Mouse (Mus musculus): ENCODE measurements around the gene Abca8b. TPM values are rescaled to one million over a fixed set of nuclear protein-coding genes. Genes with fewer than 3 reads are reported as not detected.

Abca8b gene
- polyA plus RNA-seq, 1 experiment from 2014 or later, result 1.1 TPM

- H3K27me3 ChIP-seq (ENCODE audit: insufficient read depth, poor library complexity, severe bottlenecking), result no peaks in the 10 kb centered on the region
- H3K4me1 ChIP-seq, result no peaks in the 10 kb centered on the region
- WGBS, result 82% methylated on average over 10 of the region's 10 CpGs
- no peaks in the 10 kb centered on the region for H3K9me3 ChIP-seq
- DNase-seq (ENCODE audit: low spot score), result no peak
- no peak overlapping the region for H3K27ac ChIP-seq
- H3K4me3 ChIP-seq, result no peak overlapping the region
- no peaks in the 10 kb centered on the region for H3K36me3 ChIP-seq
Measured at GRCm38 (mm10) chr11:109908207-109909031, 87.2 kb downstream of the Abca8b start.

GRCm38 (mm10) chr11:109907508-109907907, 88.1 kb downstream of the Abca8b start:
- no peak for DNase-seq (ENCODE audit: low spot score)
- no peak overlapping the region for H3K4me3 ChIP-seq
- H3K36me3 ChIP-seq, result no peaks in the 10 kb centered on the region
- H3K27ac ChIP-seq, result no peak overlapping the region
- H3K27me3 ChIP-seq (ENCODE audit: insufficient read depth, poor library complexity, severe bottlenecking), result no peaks in the 10 kb centered on the region
- H3K4me1 ChIP-seq, result no peaks in the 10 kb centered on the region
- 80% methylated on average over 2 of the region's 2 CpGs for WGBS
- H3K9me3 ChIP-seq, result no peaks in the 10 kb centered on the region

- WGBS, result 54% methylated on average over 6 of the region's 6 CpGs
- no peak overlapping the region for H3K4me3 ChIP-seq
- no peaks in the 10 kb centered on the region for H3K36me3 ChIP-seq
- no peak overlapping the region for H3K27ac ChIP-seq
- H3K4me1 ChIP-seq, result no peaks in the 10 kb centered on the region
- no peak for DNase-seq (ENCODE audit: low spot score)
- no peaks in the 10 kb centered on the region for H3K9me3 ChIP-seq
- H3K27me3 ChIP-seq (ENCODE audit: insufficient read depth, poor library complexity, severe bottlenecking), result no peaks in the 10 kb centered on the region
Measured at GRCm38 (mm10) chr11:109902616-109903598, 92.7 kb downstream of the Abca8b start.

GRCm38 (mm10) chr11:109900491-109901241, 95.0 kb downstream of the Abca8b start:
- 35% methylated on average over 4 of the region's 4 CpGs for WGBS
- no peak for DNase-seq (ENCODE audit: low spot score)
- H3K36me3 ChIP-seq, result no peaks in the 10 kb centered on the region
- H3K4me3 ChIP-seq, result no peak overlapping the region
- no peak overlapping the region for H3K27ac ChIP-seq
- H3K27me3 ChIP-seq (ENCODE audit: insufficient read depth, poor library complexity, severe bottlenecking), result no peaks in the 10 kb centered on the region
- H3K4me1 ChIP-seq, result no peaks in the 10 kb centered on the region
- no peaks in the 10 kb centered on the region for H3K9me3 ChIP-seq

- Histone ChIP-seq H3K4me1 (no peaks in the 10 kb centered on the region), H3K27me3 (ENCODE audit: insufficient read depth, poor library complexity, severe bottlenecking) (no peaks in the 10 kb centered on the region), H3K27ac (no peak overlapping the region), H3K4me3 (no peak overlapping the region), H3K36me3 (no peaks in the 10 kb centered on the region), H3K9me3 (no peaks in the 10 kb centered on the region)
- no peak for DNase-seq (ENCODE audit: low spot score)
- 84% methylated on average over 6 of the region's 6 CpGs for WGBS
Measured at GRCm38 (mm10) chr11:109898791-109899467, 96.7 kb downstream of the Abca8b start.

GRCm38 (mm10) chr11:109895952-109896530, 99.6 kb downstream of the Abca8b start:
- Histone ChIP-seq H3K4me1 (no peaks in the 10 kb centered on the region), H3K27ac (no peak overlapping the region), H3K4me3 (no peak overlapping the region), H3K27me3 (ENCODE audit: insufficient read depth, poor library complexity, severe bottlenecking) (no peaks in the 10 kb centered on the region), H3K36me3 (no peaks in the 10 kb centered on the region), H3K9me3 (no peaks in the 10 kb centered on the region)
- no peak for DNase-seq (ENCODE audit: low spot score)
- WGBS, result 68% methylated on average over 6 of the region's 6 CpGs

GRCm38 (mm10) chr11:109895496-109895895, 100.1 kb downstream of the Abca8b start:
- H3K4me3 ChIP-seq, result no peak overlapping the region
- H3K36me3 ChIP-seq, result no peaks in the 10 kb centered on the region
- no peak overlapping the region for H3K27ac ChIP-seq
- no peaks in the 10 kb centered on the region for H3K9me3 ChIP-seq
- no peaks in the 10 kb centered on the region for H3K27me3 ChIP-seq (ENCODE audit: insufficient read depth, poor library complexity, severe bottlenecking)
- H3K4me1 ChIP-seq, result no peaks in the 10 kb centered on the region
- 66% methylated on average over 4 of the region's 4 CpGs for WGBS
- no peak for DNase-seq (ENCODE audit: low spot score)

GRCm38 (mm10) chr11:109893894-109894804, 101.5 kb downstream of the Abca8b start:
- Histone ChIP-seq H3K9me3 (no peaks in the 10 kb centered on the region), H3K4me1 (no peaks in the 10 kb centered on the region), H3K36me3 (no peaks in the 10 kb centered on the region), H3K27me3 (ENCODE audit: insufficient read depth, poor library complexity, severe bottlenecking) (no peaks in the 10 kb centered on the region), H3K4me3 (no peak overlapping the region), H3K27ac (no peak overlapping the region)
- no peak for DNase-seq (ENCODE audit: low spot score)
- WGBS, result 73% methylated on average over 3 of the region's 3 CpGs

- 77% methylated on average over 4 of the region's 4 CpGs for WGBS
- no peak for DNase-seq (ENCODE audit: low spot score)
- no peak overlapping the region for H3K4me3 ChIP-seq
Measured at GRCm38 (mm10) chr11:109891989-109892386, 103.7 kb downstream of the Abca8b start.

GRCm38 (mm10) chr11:109891371-109891988, 104.2 kb downstream of the Abca8b start:
- Histone ChIP-seq H3K4me1 (no peaks in the 10 kb centered on the region), H3K27ac (no peak overlapping the region), H3K9me3 (no peaks in the 10 kb centered on the region), H3K4me3 (no peak overlapping the region), H3K36me3 (no peaks in the 10 kb centered on the region), H3K27me3 (ENCODE audit: insufficient read depth, poor library complexity, severe bottlenecking) (no peaks in the 10 kb centered on the region)
- WGBS, result 77% methylated on average over 8 of the region's 8 CpGs
- DNase-seq (ENCODE audit: low spot score), result no peak

More at GRCm38 (mm10) chr11:109891989-109892386, 103.7 kb downstream of the Abca8b start:
- Histone ChIP-seq H3K36me3 (no peaks in the 10 kb centered on the region), H3K27me3 (ENCODE audit: insufficient read depth, poor library complexity, severe bottlenecking) (no peaks in the 10 kb centered on the region), H3K9me3 (no peaks in the 10 kb centered on the region), H3K4me1 (no peaks in the 10 kb centered on the region), H3K27ac (no peak overlapping the region)

- no peak for DNase-seq (ENCODE audit: low spot score)
- H3K4me3 ChIP-seq, result no peak overlapping the region
- no peaks in the 10 kb centered on the region; the same call in 1 of the 2 replicates for H3K4me1 ChIP-seq
- H3K27ac ChIP-seq, result no peak overlapping the region
- no peaks in the 10 kb centered on the region for H3K9me3 ChIP-seq
- H3K36me3 ChIP-seq, result no peaks in the 10 kb centered on the region
- WGBS, result 83% methylated on average over 4 of the region's 4 CpGs
- H3K27me3 ChIP-seq (ENCODE audit: insufficient read depth, poor library complexity, severe bottlenecking), result no peaks in the 10 kb centered on the region
Measured at GRCm38 (mm10) chr11:109889595-109889994, 106.0 kb downstream of the Abca8b start.

Measured in heart, embryonic 10.5 days (tissue).